Mouse (Mus musculus) urinary bladder, postnatal 25 days (tissue): ENCODE measurements around the gene Hoxc9.
A peak's percentile ranks its signal among the peaks of the same experiment; 100 is the strongest.

ENCODE experiments used
- DNase-seq: peaks from one replicate; pipeline ENCODE4 v3.0.0; 2022; ENCODE audit warnings: low spot score

Hoxc9 gene

GRCm38 (mm10) chr15:102999183-102999831, 23.1 kb downstream of the Hoxc9 start:
- DNase-seq: peak; percentile 57

GRCm38 (mm10) chr15:102999955-103000354, 23.7 kb downstream of the Hoxc9 start:
- no peak for DNase-seq

GRCm38 (mm10) chr15:103000501-103000901, 24.3 kb downstream of the Hoxc9 start:
- no peak for DNase-seq

- no peak for DNase-seq
These were observed 25.1 kb downstream of the Hoxc9 start for GRCm38 (mm10) chr15:103001370-103001769.

DNA sequence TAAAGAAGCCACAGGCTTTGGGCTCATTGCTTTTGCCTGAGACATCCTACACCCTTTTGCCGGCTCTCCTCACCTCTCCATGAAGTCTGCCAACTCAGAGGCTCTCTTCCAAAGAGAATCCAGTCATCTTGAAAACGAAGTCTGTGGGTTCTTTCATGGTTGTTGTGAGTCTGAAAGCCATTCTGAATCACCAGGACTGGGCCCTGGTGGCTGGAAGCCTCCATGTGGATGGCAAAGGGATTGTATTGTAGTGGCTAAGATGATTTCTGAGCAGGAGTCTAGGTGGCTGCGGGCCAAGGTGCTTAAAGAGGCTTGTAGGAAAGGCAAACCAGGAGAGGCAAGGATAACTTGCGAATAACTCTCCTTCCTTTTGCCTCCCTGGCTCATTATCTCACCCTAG, 25.9 kb downstream of the Hoxc9 start:
- no peak for DNase-seq

- DNase-seq: no peak
These were observed 26.7 kb downstream of the Hoxc9 start for GRCm38 (mm10) chr15:103002821-103003448.

DNA sequence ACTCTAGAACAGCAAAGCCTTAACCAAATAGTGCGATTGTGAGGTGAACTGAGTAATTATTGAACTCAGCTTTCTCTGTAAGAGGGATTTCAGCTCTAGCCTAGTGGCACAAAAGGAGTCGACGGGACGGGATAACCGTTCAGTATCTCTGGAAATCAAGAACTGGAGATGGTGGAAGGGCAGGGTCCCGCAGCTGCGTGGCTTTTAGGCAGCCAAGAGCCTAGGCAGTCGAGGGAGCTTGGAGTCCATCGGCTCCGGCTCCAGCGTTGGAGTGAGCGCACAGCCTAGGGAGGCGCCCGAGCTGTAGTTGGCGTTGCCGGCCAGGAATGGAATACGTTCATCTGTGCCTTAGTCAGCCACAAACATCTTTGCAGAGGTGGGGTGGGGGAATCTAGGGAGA, 29.1 kb downstream of the Hoxc9 start:
- no peak for DNase-seq

GRCm38 (mm10) chr15:103005797-103006196, 29.6 kb downstream of the Hoxc9 start:
- DNase-seq: no peak

DNA sequence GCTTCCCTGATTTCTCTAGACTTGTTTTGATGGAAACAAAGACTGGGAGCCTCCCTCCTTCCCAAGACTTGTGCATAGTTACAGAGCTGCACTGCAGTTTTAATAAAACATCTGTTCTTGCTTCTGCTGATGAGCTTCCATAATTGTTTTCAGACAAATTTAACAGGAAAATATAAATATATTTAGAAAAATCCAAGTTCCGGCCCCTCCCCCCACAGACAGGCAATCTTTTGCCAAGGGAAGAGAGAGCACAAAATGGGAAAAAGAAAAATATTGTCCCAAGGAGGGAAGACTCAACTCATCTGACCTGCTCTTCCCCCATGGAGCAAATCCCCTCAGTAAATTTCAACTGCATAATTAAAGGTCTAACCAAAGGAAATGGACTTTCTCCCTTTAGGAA, 30.1 kb downstream of the Hoxc9 start:
- DNase-seq: no peak

DNA sequence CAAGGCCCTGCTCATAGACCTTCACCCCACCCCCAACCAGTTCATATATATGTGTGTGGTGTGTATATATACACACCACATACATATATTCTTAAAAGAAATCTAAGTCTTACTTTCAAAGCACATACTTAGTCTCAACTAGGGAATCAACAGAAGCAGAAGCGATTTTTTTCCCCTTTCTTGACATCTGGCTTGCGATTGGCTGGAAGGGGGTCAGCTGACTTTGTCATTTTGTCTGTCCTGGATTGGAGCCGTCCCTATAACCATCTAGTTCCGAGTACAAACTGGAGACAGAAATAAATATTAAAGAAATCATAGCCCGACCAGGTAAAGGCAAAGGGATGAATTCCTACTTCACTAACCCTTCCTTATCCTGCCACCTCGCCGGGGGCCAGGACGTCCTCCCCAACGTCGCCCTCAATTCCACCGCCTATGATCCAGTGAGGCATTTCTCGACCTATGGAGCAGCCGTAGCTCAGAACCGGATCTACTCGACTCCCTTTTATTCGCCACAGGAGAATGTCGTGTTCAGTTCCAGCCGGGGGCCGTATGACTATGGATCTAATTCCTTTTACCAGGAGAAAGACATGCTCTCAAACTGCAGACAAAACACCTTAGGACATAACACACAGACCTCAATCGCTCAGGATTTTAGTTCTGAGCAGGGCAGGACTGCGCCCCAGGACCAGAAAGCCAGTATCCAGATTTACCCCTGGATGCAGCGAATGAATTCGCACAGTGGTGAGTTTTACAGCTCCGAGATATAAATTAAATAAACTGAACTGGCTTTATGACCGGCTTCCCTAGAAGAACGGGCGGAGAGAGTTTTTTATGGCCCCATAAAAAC, 33.2 kb downstream of the Hoxc9 start:
- DNase-seq: no peak

DNA sequence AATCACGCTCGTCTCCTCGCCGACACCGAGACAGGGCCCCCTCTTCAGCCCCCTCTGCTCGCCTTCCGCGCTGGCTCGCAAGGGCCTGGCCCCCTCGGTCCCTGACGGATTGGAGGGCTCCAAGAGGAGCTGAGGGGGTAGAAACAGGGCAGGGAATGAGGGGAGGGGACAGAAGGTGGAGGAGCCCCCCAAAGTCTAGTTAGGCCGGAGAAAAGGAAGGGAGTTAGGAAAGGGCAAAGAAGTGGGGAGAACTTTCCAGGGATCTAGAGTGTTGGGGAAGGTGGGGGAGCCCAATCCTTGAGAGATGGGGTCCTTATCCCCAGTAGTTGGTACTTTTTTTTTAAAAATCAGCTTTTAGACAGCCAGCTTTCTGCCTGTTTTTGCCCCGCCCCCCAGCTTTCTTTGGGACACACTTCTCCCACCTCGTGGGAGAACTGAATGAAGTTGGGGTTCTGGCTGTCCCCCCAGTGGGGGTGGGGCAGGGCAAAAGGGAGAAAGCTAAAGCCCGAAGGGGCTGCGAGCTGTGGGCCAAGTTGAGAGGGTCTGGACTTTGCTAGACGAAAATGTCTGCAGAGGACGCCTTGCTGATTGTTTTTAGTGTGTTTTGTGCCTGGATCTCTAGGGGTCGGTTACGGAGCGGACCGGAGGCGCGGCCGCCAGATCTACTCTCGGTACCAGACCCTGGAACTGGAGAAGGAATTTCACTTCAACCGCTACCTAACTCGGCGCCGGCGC, 34.0 kb downstream of the Hoxc9 start:
- no peak for DNase-seq

DNA sequence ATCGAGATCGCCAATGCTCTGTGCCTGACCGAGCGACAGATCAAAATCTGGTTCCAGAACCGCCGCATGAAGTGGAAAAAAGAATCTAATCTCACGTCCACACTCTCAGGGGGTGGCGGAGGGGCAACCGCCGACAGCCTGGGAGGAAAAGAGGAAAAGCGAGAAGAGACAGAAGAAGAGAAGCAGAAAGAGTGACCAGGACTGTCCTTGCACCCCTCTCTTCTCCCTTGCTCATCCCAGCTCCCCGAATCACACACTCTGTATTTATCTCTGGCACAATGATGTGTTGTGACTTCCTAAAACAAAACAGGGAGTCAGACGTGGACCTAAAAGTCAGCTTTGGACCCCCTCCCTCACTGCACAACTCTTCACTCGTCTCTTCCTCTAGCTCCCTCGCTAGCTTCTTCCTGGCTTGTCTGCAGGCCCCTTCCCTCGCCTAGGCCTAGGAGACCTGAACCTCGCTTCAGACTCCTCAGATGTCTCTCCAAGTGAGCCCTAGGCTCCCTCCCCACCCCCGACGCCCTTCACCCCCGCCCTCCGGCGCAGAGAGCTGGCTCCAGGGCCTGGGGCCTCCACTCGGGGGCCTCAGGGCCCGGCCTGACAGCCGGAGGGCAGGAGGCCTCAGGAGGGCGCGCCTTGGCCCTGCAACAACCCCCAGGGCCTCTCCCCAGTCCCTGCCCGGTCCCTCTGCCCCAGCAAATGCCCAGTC, 34.8 kb downstream of the Hoxc9 start:
- DNase-seq: no peak

GRCm38 (mm10) chr15:103011928-103012486, 35.8 kb downstream of the Hoxc9 start:
- no peak for DNase-seq

DNA sequence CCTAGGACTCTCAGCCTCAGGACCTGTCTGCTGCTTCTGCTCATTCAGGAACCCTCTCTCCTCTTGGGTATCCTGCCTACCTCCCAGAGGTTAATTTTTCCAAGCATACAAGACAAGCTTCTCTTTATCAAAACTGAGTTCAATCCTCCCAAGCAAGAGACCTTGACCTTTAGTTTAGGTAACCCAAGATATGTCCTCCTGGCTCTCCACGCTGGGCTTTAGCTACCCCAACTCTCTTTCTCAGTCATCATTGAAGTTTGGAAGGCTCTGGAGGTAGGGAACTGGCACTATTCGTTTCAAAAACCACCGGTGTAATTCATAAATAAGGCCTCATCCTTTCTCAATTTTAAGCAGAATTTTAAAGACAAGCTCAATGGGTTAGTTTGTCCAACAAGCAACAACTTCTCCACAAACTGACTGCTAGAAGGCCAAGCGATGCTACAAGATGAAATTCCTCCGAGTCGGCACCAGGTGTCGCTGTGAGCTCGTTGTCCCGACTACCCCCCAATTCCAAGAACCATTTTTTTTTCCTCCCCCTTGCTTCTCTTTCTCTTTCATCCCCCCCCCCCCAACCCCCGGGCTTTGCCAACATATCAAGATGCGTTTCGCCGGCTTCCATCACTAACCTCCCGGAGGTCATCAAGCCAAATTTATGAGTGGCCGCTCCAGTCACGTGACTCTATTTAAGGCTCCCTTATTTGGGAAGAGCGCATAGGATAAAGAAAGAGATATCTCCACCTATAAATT, 37.2 kb downstream of the Hoxc9 start:
- peak; percentile 42 for DNase-seq

DNA sequence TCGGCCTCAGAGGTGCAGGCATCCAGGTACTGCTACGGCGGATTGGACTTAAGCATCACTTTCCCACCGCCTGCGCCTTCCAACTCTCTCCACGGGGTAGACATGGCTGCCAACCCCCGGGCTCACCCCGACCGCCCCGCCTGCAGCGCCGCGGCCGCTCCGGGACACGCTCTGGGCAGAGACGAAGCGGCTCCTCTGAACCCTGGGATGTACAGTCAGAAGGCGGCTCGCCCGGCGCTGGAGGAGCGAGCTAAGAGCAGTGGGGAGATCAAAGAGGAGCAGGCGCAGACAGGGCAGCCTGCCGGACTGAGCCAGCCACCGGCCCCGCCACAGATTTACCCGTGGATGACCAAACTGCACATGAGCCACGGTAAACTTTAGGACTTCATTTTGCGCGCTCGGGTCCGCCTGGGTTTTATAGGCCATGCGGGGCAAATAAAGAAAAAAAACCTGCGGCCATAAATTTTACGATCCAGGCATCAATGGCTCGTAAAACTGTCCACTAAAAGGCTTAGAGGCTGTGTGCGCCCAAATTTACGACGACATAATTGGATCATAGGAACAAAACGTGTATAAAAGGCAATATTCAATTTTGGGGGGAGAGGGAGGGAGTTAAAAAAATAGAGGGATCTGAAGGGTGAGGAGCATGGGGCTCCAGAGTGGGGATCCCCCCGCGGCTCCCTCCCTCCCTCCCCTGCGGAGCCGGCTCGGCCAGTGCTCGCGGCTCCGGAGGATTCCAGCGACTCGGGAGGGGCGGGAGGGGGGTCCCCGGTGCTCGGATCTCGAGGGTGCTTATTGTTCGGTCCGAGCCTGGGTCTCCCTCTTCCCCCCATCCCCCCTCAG, 38.1 kb downstream of the Hoxc9 start:
- DNase-seq: no peak

DNA sequence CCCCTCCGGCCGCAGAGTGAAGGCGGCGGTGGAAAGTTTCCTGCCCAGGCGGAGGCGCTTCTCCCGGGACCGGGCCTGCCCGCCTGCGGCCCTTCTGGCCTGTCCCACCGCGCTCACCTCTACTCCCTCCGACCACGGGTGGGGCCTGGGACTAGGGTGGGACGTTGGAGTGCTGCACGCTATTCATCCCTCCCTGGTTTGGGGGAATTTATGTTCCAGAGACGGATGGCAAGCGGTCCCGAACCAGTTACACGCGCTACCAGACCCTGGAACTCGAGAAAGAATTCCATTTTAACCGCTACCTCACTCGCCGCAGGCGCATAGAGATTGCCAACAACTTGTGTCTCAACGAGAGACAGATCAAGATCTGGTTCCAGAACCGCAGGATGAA, 38.8 kb downstream of the Hoxc9 start:
- no peak for DNase-seq

- DNase-seq: no peak
These were observed 39.3 kb downstream of the Hoxc9 start for GRCm38 (mm10) chr15:103015406-103016166.

GRCm38 (mm10) chr15:103018636-103019035, 42.4 kb downstream of the Hoxc9 start, which contains the start of gene Hoxc4:
Gene Hoxc4, plus strand, starts transcription at chr15:103018934.
- DNase-seq: no peak

- no peak for DNase-seq
These were observed 44.7 kb downstream of the Hoxc9 start for GRCm38 (mm10) chr15:103020899-103021418.
